Comparison of ENCODE assay signal across 8 mouse cellular contexts in the genomic region with DNA sequence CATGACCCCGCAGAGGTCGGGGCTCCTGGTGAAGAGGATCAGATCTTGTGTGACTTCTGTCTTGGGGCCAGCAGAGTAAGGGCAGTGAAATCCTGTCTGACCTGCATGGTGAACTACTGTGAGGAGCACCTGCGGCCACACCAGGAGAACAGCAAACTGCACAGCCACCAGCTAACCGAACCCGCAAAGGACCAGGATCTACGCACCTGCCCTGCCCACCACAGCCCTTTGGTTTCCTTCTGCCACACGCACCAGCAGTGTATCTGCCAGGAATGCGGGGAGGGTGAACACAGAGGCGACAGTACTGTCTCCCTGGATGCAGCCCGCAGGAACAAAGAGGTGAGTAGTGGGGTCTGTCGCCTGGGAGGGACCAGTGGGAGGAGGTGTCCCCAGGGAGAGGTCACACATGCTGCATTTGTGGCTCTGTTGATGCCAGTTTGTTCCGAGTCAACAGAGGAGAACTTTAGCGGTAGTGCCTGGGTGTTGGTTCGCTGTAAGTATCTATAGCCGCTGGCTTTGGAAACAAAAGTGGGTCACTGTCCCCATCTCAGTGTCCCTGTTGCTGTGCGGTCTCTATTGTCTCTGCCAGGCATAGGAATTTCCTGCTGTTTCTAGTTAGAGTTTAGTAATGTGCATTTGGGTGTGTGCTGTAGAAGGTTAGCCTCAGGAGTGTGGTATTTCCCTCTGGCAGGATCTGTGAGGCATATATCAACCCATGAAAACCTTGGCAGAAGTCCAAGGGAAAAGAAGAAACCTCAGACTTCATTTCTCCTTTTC. TPM values are rescaled to one million over a fixed set of nuclear protein-coding genes. Genes with fewer than 3 reads are reported as not detected.
DNase-seq lines count a peak whose midpoint lies in the region; ATAC-seq and TF ChIP-seq lines count a peak whose summit lies in the region.

No protein-coding gene starts in this region.

- H3K4me2 ChIP-seq in intestine, postnatal 0 days (replicated peaks; ENCODE audit: low read depth): peak overlapping the region; percentile 87
- peak overlapping the region; percentile 63 for H3K4me2 ChIP-seq in lung, postnatal 0 days (replicated peaks; ENCODE audit: low read depth, low read length)

- H3K4me1 ChIP-seq in intestine, postnatal 0 days (replicated peaks; ENCODE audit: control insufficient read depth, insufficient read depth, low read length): peaks cover 10% of the 10 kb centered on the region; the same call in 1 of the 2 replicates
- peaks cover 3% of the 10 kb centered on the region; the same call in 1 of the 2 replicates for H3K4me1 ChIP-seq in lung, postnatal 0 days (ENCODE audit: insufficient read depth, low read depth, low read length)

- no peaks in the 10 kb centered on the region; the same call in 1 of the 2 replicates for H3K36me3 ChIP-seq in intestine, postnatal 0 days (ENCODE audit: control insufficient read depth, insufficient read depth)
- H3K36me3 ChIP-seq in lung, postnatal 0 days (ENCODE audit: insufficient read depth, low read length): no peaks in the 10 kb centered on the region

- WGBS in intestine, postnatal 0 days: 2% methylated on average over 16 of the region's 16 CpGs
- WGBS in lung, postnatal 0 days: 5% methylated on average over 16 of the region's 16 CpGs

- DNase-seq in right cerebral cortex, postnatal 4 days: peak; percentile 4
- DNase-seq in right cerebral cortex, adult 18-20 months: no peak
- DNase-seq in cerebellum, postnatal 14 days: peak; percentile 15 to 19
- DNase-seq in heart, adult 11 months: peak; percentile 96
- peak; percentile 66 for DNase-seq in lung, postnatal 0 days (ENCODE audit: low spot score)
- peak; percentile 77 for DNase-seq in retina, postnatal 1 day
- no peak for DNase-seq in layer of hippocampus, postnatal 25 days (ENCODE audit: extremely low spot score in 1 of 2, low spot score in 1 of 2)

- no peak for TF ChIP-seq CTCF in intestine, postnatal 0 days (IDR thresholded peaks at IDR 0.05; ENCODE audit: low read depth)
- TF ChIP-seq CTCF in lung, postnatal 0 days (IDR thresholded peaks at IDR 0.05): no peak

- peak overlapping the region; percentile 84 for H3K27ac ChIP-seq in intestine, postnatal 0 days (ENCODE audit: low read depth, low read length)
- H3K27ac ChIP-seq in lung, postnatal 0 days (ENCODE audit: low read length): peak overlapping the region; percentile 91

- H3K4me3 ChIP-seq in intestine, postnatal 0 days (ENCODE audit: low read depth, low read length): peak overlapping the region; percentile 61
- H3K4me3 ChIP-seq in lung, postnatal 0 days (ENCODE audit: low read depth, low read length): peak overlapping the region; percentile 56

- H3K27me3 ChIP-seq in intestine, postnatal 0 days (replicated peaks; ENCODE audit: control insufficient read depth, insufficient read depth, low read length): no peaks in the 10 kb centered on the region
- H3K27me3 ChIP-seq in lung, postnatal 0 days (replicated peaks; ENCODE audit: insufficient read depth, low read length): no peaks in the 10 kb centered on the region

- peak; percentile 29; the same call in 1 of the 2 replicates for ATAC-seq in intestine, postnatal 0 days
- ATAC-seq in lung, postnatal 0 days: peak; percentile 25

- no peaks in the 10 kb centered on the region for H3K9me3 ChIP-seq in intestine, postnatal 0 days (ENCODE audit: control insufficient read depth)
- no peaks in the 10 kb centered on the region for H3K9me3 ChIP-seq in lung, postnatal 0 days (ENCODE audit: low read length)

- TF ChIP-seq EP300 in lung, postnatal 0 days (IDR thresholded peaks at IDR 0.05): no peak

- peak overlapping the region; percentile 57 for H3K9ac ChIP-seq in intestine, postnatal 0 days (ENCODE audit: low read depth, low read length)
- H3K9ac ChIP-seq in lung, postnatal 0 days (replicated peaks; ENCODE audit: low read depth): peak overlapping the region; percentile 78

RNA-seq across cellular contexts. Expression of a gene that starts 0.8 kb away (rescaled TPM):
- 10.8 and 11.5 TPM in 2 replicates for polyA plus RNA-seq in intestine, postnatal 0 days (2015; fragmentation: Nextera tagmentation; extraction: Ambion mirVana)
- 50.3 and 62.8 TPM in 2 replicates for polyA plus RNA-seq in lung, postnatal 0 days (2015; fragmentation: Nextera tagmentation; extraction: Ambion mirVana)
- total RNA-seq in layer of hippocampus, postnatal 25 days (2021): 1 to 10 TPM; 2.2 to 2.5 TPM

RNA-seq across cellular contexts. Expression of a gene that starts 26.0 kb away (rescaled TPM):
- polyA plus RNA-seq in intestine, postnatal 0 days (2015; fragmentation: Nextera tagmentation; extraction: Ambion mirVana): 0.14 and 0.17 TPM in 2 replicates
- 0.27 TPM in 2 replicates for polyA plus RNA-seq in lung, postnatal 0 days (2015; fragmentation: Nextera tagmentation; extraction: Ambion mirVana)
- 1 to 10 TPM; 1.3 to 1.6 TPM for total RNA-seq in layer of hippocampus, postnatal 25 days (2021)

RNA-seq across cellular contexts. Expression of a gene that starts 31.6 kb away (rescaled TPM):
- polyA plus RNA-seq in intestine, postnatal 0 days (2015; fragmentation: Nextera tagmentation; extraction: Ambion mirVana): 4.2 and 4.3 TPM in 2 replicates
- 4.7 and 5.1 TPM in 2 replicates for polyA plus RNA-seq in lung, postnatal 0 days (2015; fragmentation: Nextera tagmentation; extraction: Ambion mirVana)
- 10 to 100 TPM; 21.9 to 22.8 TPM for total RNA-seq in layer of hippocampus, postnatal 25 days (2021)

RNA-seq across cellular contexts. Expression of a gene that starts 58.4 kb away (rescaled TPM):
- 53.4 and 57.2 TPM in 2 replicates for polyA plus RNA-seq in intestine, postnatal 0 days (2015; fragmentation: Nextera tagmentation; extraction: Ambion mirVana)
- polyA plus RNA-seq in lung, postnatal 0 days (2015; fragmentation: Nextera tagmentation; extraction: Ambion mirVana): 68.5 and 73.0 TPM in 2 replicates
- 10 to 100 TPM; 28.9 to 30.2 TPM for total RNA-seq in layer of hippocampus, postnatal 25 days (2021)

Comparison
In these comparisons a context has a peak if more than half of its experiments do, and no peak if none do; other contexts are left out.
1. DNase-seq: peak in right cerebral cortex, postnatal 4 days (single experiment), cerebellum, postnatal 14 days (2 of 2), heart, adult 11 months (single experiment), lung, postnatal 0 days (single experiment) and retina, postnatal 1 day (single experiment); none in right cerebral cortex, adult 18-20 months (single experiment) and layer of hippocampus, postnatal 25 days (0 of 2).